Mouse (Mus musculus) right cerebral cortex, adult 2 months (tissue): ENCODE measurements around the gene Maats1.

Experiments
- DNase-seq, 2 experiments: peaks; one replicate each; pipeline ENCODE4 v3.0.0; 2021 to 2022; ENCODE audit warnings: low spot score in 2 of 2

Maats1 gene

DNA sequence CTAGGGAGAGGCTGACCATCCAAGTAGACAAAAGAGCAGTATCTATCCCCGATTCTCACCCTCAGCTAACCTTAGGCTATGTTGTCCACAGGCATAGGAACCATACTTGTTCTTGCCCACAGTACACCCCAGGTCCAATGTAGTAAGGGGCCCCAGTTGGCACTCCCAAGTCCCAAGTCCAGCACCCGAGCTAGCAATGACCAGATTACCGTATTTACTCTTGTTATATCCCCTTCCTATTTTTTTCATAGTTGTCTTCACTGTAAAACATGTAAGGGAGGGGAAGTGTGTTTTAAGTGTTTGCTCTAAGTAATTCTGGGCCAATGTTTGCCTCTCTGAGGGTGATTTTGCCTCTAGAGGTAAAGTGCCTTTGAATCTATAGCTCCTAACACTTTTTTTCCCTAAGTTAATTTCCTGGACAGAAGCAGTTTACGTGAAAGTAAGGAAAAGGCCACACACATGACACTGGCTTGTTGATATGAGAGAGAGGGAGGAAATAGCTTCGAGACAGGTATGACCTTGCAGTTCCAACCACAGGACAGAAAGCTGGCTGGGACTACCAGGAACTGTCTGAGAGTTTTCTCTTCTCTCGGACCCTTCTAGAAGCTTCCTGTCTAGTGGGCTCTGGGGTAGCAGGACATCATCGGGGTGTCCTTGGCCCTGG is 47.1 kb downstream of the Maats1 start, which contains the start of gene Nr1i2:
TSS of gene Nr1i2 (minus strand) at position 140 of the 664 bp plus-strand sequence.
- no peak for DNase-seq

DNA sequence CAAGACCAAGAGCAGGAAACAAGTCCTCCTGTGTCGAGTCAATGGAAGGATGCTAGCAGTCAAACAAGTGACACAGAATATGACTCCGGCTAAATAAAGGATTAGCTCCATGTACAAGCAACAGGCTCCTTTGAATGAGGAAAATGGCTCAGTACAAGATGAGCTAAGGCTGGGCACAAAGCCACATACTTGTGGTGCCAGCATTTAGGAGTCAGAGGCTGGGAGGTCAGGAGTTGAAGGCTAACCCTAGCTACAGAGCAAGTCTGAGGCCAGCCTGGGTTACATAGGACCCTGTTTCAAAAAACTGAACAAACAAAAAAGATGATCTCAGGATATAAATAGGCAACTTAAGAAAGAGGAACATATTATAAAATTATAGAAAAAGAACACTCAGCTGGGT is 51.8 kb downstream of the Maats1 start:
- DNase-seq = no peak

DNA sequence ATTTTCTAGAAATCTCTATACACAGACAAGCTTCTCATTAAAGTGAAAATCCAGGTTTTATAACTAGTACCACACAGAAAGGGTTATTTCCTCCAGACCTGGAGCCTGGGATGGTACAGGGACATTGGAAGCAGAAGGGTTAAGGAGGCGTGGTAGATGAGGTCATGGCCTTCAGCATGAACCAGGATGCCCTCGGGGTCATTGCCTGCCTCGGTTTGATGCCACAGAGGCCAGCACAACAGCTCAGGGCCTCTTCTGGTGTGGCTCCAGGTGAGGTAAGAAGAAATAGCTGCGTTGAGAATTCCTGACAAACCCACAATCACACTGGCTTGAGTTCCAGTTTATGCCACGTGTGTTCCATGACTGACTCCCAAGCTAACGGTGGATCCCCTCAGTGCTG is 53.1 kb downstream of the Maats1 start:
- DNase-seq = no peak

DNA sequence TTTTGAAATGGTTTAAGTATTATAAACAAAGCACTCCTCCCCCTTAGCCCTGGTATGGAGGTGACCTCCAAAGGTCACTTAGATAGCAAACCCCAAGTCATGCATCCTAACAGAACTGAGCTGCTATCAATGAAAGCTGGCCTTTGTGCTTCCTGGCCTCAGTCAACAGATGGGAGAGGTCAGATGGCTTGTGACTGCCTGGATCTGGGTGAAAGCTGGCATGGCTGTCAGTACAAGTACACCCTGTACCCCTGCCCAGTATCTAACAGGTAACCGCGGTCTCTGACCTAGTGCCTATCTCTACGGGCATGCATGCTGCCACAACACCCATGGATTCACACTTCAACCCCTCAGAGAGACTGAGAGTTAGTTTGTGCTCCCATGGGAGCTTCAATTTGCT is 54.2 kb downstream of the Maats1 start:
- DNase-seq = no peak

DNA sequence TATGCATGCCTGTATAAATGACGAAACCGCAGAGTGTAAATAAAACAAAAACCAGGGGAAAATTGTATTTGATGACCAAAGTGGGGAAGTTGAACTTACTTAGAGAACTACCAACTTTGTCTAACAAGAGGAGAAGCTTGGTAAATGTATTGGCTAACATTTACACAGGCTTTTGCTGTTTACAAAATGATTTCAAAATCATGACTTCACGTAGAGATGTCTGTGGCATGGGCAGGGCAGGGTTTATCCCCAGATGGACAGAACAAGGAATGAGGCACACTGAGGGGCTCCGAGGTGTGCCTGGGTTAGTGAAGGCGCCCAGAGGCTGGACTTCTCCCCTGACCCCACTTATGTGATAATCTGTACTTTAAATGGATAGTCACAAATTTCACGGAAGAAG is 54.6 kb downstream of the Maats1 start:
- DNase-seq = no peak

DNA sequence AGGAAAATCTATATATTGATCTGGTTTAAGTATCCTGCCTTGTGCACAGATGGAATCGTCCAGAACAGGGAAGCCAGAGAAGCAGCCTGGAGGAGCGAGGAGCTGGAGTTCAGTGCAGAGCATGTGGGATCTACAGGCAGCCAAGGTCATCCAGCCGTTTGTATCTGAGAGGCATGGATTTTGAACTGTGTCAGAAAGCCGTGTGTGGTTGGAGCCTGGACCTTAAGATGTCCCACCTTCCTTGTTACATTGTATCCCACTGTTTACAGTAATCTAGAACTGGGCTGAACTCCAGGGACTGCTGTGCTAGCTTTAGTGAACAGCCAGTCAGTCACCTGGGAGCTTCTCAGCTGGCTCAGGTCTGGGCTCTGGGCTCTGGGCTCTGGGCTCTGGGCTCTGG is 55.4 kb downstream of the Maats1 start:
- DNase-seq = no peak

DNA sequence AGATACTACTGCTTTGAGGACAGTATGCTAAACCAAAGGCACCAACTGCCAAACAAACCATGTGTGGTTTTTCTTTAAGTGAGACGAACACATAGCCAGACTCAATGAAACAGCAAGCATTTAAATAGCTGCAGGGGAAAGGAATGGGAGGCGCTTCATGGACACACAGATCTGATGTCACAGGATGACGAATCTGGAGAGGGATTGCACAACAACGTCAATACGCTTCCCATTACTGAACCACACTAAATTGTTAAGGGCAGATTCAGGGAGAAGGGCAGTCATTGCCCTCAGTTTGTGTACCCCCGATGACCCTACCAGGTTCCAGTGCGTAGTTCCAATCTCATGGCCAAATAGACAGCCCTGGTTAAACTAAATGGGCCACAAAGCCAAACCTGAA is 56.1 kb downstream of the Maats1 start:
- DNase-seq = no peak

DNA sequence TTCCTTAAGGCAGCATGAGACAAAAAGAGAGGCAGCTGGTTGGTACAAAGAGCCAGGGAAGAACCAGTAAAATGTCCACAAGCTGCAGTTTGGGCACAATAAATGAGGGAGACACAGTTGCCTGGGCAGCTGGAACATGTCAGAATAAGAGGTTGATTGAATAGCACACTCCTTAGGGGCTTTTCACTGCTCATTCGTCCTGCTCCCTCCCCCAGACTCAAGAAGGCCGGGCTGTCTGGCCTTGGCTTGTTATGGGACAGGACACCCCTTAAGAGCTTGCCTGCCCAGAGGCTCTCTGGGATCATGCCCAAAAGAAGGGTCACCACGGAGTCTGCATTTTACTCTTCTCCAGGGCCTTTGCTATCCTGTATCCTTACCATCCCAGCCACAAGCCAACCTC is 58.6 kb downstream of the Maats1 start:
- DNase-seq = no peak

DNA sequence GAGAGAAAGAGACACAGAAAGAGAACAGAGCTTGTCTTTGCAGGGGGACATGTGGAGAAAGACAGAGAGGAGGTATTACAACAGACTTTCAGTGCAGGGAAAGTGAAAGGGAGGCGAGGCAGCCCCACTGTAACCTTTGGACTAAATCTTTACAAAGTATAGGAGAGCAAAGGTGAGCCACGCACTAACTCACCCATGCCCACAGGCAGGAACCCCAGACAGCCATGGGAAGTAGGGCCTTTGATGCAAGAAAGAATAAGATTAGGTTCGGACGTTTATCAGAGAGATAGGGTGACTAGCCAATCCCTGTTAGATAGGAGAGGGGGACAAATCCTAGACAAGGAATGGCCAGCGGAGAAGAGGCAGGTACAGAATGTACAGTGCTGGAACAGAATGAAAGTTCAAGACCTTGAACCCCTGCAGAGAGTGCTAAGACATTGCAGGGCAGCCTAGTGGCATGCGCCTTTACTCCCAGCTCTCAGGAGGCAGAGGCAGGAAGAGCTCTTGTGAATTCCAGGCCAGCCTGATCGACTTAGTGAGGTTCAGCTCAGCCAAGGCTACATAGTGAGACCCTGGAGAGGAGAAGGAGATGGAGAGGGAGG is 59.3 kb downstream of the Maats1 start:
- no peak for DNase-seq

DNA sequence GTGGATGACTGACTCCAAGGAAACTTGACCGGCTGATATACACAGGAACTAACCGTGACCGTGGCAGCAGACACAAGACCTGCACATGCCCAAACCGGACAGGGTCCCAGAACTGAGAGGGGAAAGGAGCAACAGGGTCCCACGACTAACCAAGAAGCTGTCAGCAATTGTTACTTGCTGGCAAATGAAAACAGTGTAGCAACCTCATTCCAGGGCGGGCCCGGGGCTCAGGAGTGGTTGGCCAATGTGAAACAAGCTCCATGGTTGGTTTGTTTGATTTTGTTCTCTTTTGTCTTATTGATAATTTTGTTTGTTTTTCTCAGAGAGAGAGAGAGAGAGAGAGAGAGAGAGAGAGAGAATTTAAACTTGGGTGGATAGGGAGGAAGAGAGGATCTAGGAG is 61.0 kb downstream of the Maats1 start:
- DNase-seq = no peak

DNA sequence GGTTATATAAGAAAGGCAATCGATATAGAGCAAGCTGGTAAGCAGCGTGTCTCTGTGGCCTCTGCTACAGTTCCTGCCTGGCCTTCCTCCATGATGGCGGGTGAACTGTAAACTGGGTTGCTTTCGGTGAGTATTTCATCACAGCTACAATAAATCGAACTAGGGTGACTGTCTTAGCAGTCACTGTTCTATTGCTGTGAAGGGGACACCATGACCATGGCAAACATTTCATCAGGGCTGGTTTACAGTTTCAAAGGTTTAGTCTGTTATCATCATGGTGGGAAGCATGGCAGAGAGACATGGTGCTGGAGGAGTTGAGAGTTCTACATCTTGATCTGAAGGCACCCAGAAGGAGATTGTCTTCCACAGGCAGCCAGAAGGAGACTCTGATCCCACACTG is 62.1 kb downstream of the Maats1 start:
- no peak for DNase-seq

DNA sequence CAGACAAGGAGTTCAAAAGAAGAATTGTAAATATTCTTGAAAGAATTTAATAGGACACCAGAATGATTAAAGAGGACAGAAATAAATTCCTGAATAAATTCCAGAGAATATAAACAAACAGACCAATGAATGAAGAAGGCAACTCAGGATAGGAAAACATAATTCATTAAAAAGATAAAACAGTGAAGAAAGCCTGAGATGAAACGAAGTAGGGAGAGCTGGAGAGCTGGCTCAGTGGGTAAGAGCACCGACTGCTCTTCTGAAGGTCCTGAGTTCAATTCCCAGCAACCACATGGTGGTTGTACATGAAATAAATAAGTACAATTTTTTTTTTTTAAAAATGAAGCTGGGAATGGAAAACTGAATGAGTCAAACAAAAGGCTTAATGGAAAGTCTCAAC is 67.2 kb downstream of the Maats1 start:
- no peak for DNase-seq

DNA sequence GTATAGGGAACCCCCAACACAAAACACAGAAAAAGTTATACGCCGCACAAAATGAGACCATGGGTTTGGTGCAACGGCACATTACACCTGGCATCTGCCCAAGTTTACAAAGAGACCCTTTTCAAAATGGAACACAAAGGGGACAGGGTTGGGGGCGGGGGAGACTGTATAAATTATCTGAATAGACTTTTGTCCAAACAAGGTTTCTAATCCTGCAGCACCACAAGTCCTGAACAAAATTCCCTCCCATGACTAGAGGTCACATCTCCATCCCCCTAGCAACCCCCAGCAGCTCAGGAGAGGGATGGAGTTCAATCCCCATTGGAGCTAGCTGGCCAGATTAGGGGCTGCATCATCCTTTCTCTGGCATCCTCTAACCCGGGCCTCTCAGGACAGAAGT is 69.5 kb downstream of the Maats1 start:
- DNase-seq = no peak

DNA sequence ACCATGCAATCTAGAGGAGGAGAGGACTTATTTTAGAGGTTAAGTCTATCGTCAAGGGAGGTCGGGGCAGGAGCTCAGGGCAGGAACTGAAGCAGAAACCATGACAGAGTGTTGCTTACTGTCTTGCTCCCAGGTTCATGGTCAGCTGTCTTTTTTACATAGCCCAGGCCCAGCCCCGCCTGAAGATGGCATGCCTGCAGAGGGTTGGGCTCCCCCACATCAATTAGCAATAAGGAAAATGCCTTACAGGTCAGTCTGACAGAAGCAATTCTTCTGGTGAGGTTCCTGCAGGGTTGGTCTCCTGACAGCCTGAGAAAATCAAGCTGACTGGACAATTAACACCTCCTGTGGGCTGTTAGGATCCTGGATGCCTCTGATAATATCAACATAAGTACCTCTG is 70.3 kb downstream of the Maats1 start:
- DNase-seq = no peak

DNA sequence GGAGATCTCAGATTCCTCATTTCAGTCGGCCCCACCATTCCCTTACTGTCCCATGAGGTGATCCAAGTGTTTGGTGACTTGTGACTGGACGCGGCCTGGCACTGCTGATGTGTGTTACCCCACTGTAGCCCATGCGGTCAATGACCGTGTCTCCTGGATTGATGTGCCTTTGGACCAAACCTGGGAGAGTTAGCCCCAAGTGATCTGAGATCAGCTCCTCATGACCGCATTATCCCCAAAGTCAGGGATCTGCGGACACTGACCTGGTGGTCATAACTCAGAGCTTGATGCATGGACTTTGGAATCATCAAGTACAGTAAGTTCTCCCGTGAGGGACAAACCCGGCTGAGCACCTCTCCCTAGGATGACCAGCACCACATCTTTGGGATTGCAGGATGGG is 86.0 kb downstream of the Maats1 start:
- DNase-seq = no peak

DNA sequence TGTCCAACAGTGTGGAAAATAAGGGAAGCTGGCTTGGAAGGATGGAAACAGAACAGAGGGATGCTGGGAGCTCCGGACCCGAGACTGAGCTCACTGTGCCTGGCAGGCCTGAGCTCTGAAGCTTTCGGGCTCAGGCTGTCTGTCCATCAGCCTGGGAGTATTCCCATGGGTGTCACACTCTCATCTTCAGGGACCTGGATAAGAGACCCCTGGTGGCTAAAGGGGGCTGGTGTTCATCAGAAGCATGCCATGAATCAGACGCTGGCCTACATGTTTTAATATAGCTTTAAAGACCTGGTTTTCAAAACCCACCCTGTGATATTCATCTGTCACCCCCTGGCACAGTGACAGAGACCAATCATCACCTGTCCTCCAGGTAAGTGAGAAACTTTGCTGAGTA is 86.8 kb downstream of the Maats1 start:
- no peak for DNase-seq

DNA sequence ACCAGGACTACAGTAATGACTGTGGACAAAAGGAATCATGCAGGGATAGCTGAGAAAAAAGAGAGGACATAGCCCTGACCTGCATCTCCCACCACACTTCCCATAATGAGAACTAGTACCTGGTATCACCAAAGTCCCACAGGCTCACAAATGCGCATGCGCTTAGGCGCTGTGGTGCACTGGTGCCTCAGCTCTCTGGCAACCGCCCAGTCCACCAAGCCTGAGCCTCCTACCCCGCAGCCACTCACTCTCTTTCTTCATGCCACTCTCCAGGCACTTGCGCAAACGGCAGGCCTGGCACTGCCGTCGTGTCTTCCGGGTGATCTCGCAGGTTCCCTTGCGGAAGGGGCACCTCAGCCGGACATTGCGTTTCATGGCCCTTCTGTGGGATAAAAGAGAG is 87.9 kb downstream of the Maats1 start:
- no peak for DNase-seq

DNA sequence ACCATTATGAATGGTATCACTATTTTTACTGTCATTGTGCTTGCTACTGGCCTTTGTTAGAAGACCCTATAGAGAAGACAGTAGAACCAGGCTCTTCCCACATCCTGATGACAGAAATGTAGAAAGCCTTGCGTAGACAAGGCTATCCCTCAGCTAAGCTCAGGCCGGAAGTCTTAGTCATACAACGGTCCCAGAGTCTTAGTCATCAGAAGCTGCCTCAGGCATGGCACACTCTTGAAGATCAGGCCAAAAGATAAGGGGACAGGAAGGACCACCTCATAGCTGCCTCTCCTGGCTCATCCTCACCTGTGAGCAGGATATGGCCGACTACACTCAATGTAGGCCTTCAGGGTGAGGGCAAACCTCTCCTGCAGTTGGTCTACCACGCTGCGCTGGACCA is 91.5 kb downstream of the Maats1 start:
- no peak for DNase-seq

DNA sequence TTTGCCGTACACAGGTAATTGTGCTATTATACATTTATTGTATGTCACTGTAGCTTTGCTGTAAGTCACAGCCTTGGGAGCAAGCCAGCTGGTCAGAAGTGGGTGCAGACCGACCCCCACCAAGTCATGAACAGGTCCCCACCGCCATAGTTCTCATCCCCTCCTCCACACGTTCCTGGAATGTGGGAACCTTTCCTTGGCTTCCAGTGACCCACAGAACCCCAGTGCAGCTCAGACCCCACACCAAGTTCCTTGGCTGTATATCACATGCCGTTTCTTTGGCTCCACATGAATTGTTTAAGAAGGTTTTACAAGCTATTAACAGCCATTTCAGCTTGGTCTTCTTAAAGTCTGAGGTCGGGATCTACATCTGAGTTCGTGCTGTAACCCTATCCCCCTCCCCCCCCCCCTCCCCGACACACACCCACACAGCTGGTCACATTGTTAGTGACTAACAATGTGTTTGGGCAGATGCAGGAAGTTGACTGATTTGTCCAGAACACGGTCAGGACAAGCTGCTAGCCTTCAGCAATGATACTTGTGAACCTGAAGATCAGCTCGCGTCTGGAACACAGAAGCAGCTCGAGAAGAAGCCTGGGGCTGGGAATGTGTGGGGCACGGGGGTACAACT is 93.5 kb downstream of the Maats1 start:
- DNase-seq = no peak
